Mouse (Mus musculus) small intestine, adult 2 months (tissue): ENCODE measurements around the gene Nup43.
"Not testable (repeated sequence)": the region's sequence is repeated elsewhere in the genome, so short reads cannot be mapped to it uniquely, and the experiment has no call there.

ENCODE experiments used
- CTCF ChIP-seq: fragments of 200-500 bp; IDR thresholded peaks from 2 replicates; pipeline ENCODE4 v1.5.1; 2012; ENCODE audit warnings: low read depth, mild to moderate bottlenecking, control low read depth, inconsistent platforms, low read length, moderate library complexity, mixed read lengths; ENCODE audit not compliant: insufficient replicate concordance, insufficient read length; ENCODE audit errors: extremely low read depth
- POLR2A ChIP-seq: fragments of 200-500 bp; IDR thresholded peaks from 2 replicates; pipeline ENCODE4 v1.6.1; 2012; ENCODE audit warnings: low read depth, mild to moderate bottlenecking, control low read depth, inconsistent platforms, low read length, moderate library complexity

DNA sequence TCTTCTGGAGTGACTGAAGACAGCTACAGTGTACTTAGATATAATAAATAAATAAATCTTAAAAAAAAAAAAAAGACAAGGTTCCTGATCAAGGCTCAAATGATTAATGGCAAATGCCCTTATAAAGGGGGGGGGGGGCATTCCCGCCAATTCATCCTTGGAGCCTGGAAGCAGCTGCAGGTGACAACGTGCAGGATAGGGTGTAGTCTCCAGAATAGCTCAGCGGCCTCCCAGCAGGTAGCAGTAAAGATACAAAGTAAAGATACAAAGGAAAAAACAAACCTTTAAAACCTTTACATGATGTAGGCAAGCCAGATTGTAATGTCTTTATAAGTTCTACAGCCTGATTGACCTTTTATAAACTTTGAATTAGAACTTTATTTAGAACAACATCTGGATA, 49.7 kb upstream of the Nup43 start:
- not testable (repeated sequence) for TF ChIP-seq POLR2A, CTCF
